Mouse (Mus musculus) CH12.LX (cell line): ENCODE data around the gene Fgfr2.

Experiments
- CHD1 ChIP-seq: IDR thresholded peaks from 2 replicates; pipeline ENCODE4 v1.6.1; 2012; ENCODE audit warnings: low read depth, low read length, improper control_type of control experiment, inconsistent platforms
- CTCF ChIP-seq, 2 experiments: IDR thresholded peaks in 1 of 2; conservative IDR thresholded peaks in 1 of 2; 2 replicates each; pipeline ENCODE4 v1.5.1; 2011 to 2012; ENCODE audit warnings: low read depth in 2 of 2, low read length in 2 of 2, improper control_type of control experiment in 1 of 2, inconsistent platforms in 1 of 2, mild to moderate bottlenecking in 1 of 2, moderate library complexity in 1 of 2
- KAT2A ChIP-seq: IDR thresholded peaks from 2 replicates; pipeline ENCODE4 v1.6.1; 2012; ENCODE audit warnings: low read length, improper control_type of control experiment, inconsistent platforms; ENCODE audit not compliant: insufficient replicate concordance
- MEF2A ChIP-seq: IDR thresholded peaks from 2 replicates; pipeline ENCODE4 v1.6.1; 2014; ENCODE audit warnings: low read depth, mild to moderate bottlenecking, inconsistent platforms, low read length, improper control_type of control experiment, borderline replicate concordance
- POLR2A ChIP-seq: IDR thresholded peaks from 2 replicates; pipeline ENCODE4 v1.6.1; 2011; ENCODE audit warnings: low read depth, mild to moderate bottlenecking, improper control_type of control experiment, low read length
- POLR2AphosphoS2 ChIP-seq: IDR thresholded peaks from 2 replicates; pipeline ENCODE4 v1.6.1; 2011; ENCODE audit warnings: low read depth, low read length, improper control_type of control experiment
- ZKSCAN1 ChIP-seq: IDR thresholded peaks from 2 replicates; pipeline ENCODE4 v1.6.1; 2012; ENCODE audit warnings: low read depth, inconsistent platforms, low read length, improper control_type of control experiment, borderline replicate concordance

GRCm38 (mm10) chr7:130170144-130170543, 2953.0 kb downstream of the Fgfr2 start:
- TF ChIP-seq POLR2AphosphoS2 (no peak), CHD1 (no peak), KAT2A (no peak), MEF2A (no peak), ZKSCAN1 (no peak), CTCF (conservative IDR thresholded peaks at IDR 0.05 in 1 of 2, IDR thresholded peaks at IDR 0.05 in 1 of 2; ENCODE audit: low read depth in 2 of 2, low read length in 2 of 2) (no peak), POLR2A (no peak)
